Mouse (Mus musculus) monocyte, adult 5-6 weeks (primary cell): ENCODE results near the gene Ndc1. TPM values are rescaled to one million over a fixed set of nuclear protein-coding genes. Genes with fewer than 3 reads are reported as not detected.
"Not testable (repeated sequence)": the region's sequence is repeated elsewhere in the genome, so short reads cannot be mapped to it uniquely, and the experiment has no call there.

Experiments
- ATAC-seq: fragments of 153-309, 156-312 bp; replicated peaks from 2 replicates; pipeline ENCODE4 v1.8.0; 2017; ENCODE audit warnings: mild to moderate bottlenecking; ENCODE audit not compliant: low TSS enrichment, insufficient number of reproducible peaks, severe bottlenecking, poor library complexity, low FRiP score
- total RNA-seq: library from RNA; stranded (forward); fragments of 200-1000, 200-491, 200-594 nt; gene quantifications from 3 replicates; pipeline ENCODE4 v1.2.3, GENCODE M21; 2017

The Ndc1 gene
- 3.7 to 6.6 TPM (median 4.9 TPM) in 3 replicates for total RNA-seq

GRCm38 (mm10) chr4:107367567-107368314 is at the start of gene Ndc1:
TSS of gene Ndc1 (plus strand) at chr4:107367784.
- peak; percentile 96 for ATAC-seq

GRCm38 (mm10) chr4:107318646-107319045 is 48.9 kb upstream of the Ndc1 start:
- no peak for ATAC-seq

GRCm38 (mm10) chr4:107321041-107321440 is 46.5 kb upstream of the Ndc1 start:
- ATAC-seq, result no peak

- ATAC-seq, result no peak
Observed at GRCm38 (mm10) chr4:107323113-107323512, 44.5 kb upstream of the Ndc1 start.

GRCm38 (mm10) chr4:107328530-107328929 is 39.1 kb upstream of the Ndc1 start:
- no peak for ATAC-seq

- ATAC-seq, result no peak
Observed at GRCm38 (mm10) chr4:107333514-107333913, 34.1 kb upstream of the Ndc1 start.

- ATAC-seq, result no peak
Observed at GRCm38 (mm10) chr4:107336356-107336755, 31.2 kb upstream of the Ndc1 start.

- no peak for ATAC-seq
Observed at GRCm38 (mm10) chr4:107337455-107337854, 30.1 kb upstream of the Ndc1 start.

- ATAC-seq, result no peak
Observed at GRCm38 (mm10) chr4:107341354-107341753, 26.2 kb upstream of the Ndc1 start.

- no peak for ATAC-seq
Observed at GRCm38 (mm10) chr4:107344612-107345011, 23.0 kb upstream of the Ndc1 start.

GRCm38 (mm10) chr4:107347221-107347620 is 20.4 kb upstream of the Ndc1 start:
- no peak for ATAC-seq

- ATAC-seq, result no peak
Observed at GRCm38 (mm10) chr4:107348529-107349310, 18.9 kb upstream of the Ndc1 start.

GRCm38 (mm10) chr4:107349311-107350008 is 18.1 kb upstream of the Ndc1 start:
- ATAC-seq, result no peak; the same call in 1 of the 2 replicates

- ATAC-seq, result no peak
Observed at GRCm38 (mm10) chr4:107351368-107351767, 16.2 kb upstream of the Ndc1 start.

GRCm38 (mm10) chr4:107353612-107354011 is 14.0 kb upstream of the Ndc1 start:
- ATAC-seq, result no peak

- ATAC-seq, result no peak
Observed at GRCm38 (mm10) chr4:107354126-107354525, 13.5 kb upstream of the Ndc1 start.

- ATAC-seq, result no peak
Observed at GRCm38 (mm10) chr4:107354543-107354942, 13.0 kb upstream of the Ndc1 start.

GRCm38 (mm10) chr4:107357172-107357571 is 10.4 kb upstream of the Ndc1 start:
- ATAC-seq, result not testable (repeated sequence)

GRCm38 (mm10) chr4:107358460-107358859 is 9.1 kb upstream of the Ndc1 start:
- no peak for ATAC-seq
